Mouse (Mus musculus): ENCODE data around the gene Vars2. TPM values are rescaled to one million over a fixed set of nuclear protein-coding genes. Genes with fewer than 3 reads are reported as not detected.

Vars2 gene
- total and polyA plus RNA-seq, 3 experiments, result 24.0 to 34.0 TPM; not detected in 1

- H3K9me3 ChIP-seq (replicated peaks; ENCODE audit: insufficient read depth, low read length), result no peaks in the 10 kb centered on the region
- no peaks in the 10 kb centered on the region for H3K4me1 ChIP-seq (ENCODE audit: control insufficient read depth in 1 of 2, insufficient read depth in 2 of 2, low read length in 2 of 2)
- no peak overlapping the region for H3K4me3 ChIP-seq (ENCODE audit: control insufficient read depth in 1 of 2, insufficient read depth in 1 of 2, low read depth in 2 of 2, low read length in 2 of 2)
- DNase-seq (ENCODE audit: low read depth, low spot score), result no peak
- no peak overlapping the region for H3K9ac ChIP-seq (ENCODE audit: control insufficient read depth, low read depth, low read length, poor library complexity, severe bottlenecking)
- H3K79me2 ChIP-seq (ENCODE audit: control insufficient read depth, insufficient read depth, low read length, poor library complexity), result no peaks in the 10 kb centered on the region
- H3K27ac ChIP-seq (ENCODE audit: control insufficient read depth, low read depth, low read length), result no peak overlapping the region
- H3K36me3 ChIP-seq (ENCODE audit: control insufficient read depth in 1 of 2, insufficient read depth in 2 of 2, low read length in 2 of 2), result no peaks in the 10 kb centered on the region
- no peak for TF ChIP-seq ZKSCAN1 (IDR thresholded peaks at IDR 0.05; ENCODE audit: low read depth, low read length)
- TF ChIP-seq MXI1 (IDR thresholded peaks at IDR 0.05; ENCODE audit: low read depth, low read length), result no peak
- TF ChIP-seq ZC3H11A (IDR thresholded peaks at IDR 0.05; ENCODE audit: low read depth, low read length), result no peak
- TF ChIP-seq NRF1 (IDR thresholded peaks at IDR 0.05; ENCODE audit: insufficient read depth, low read depth, low read length, poor library complexity, severe bottlenecking), result no peak
- no peak for TF ChIP-seq MEF2A (IDR thresholded peaks at IDR 0.05; ENCODE audit: extremely low read depth, insufficient replicate concordance, low read depth, low read length, poor library complexity, severe bottlenecking)
- TF ChIP-seq HCFC1 (IDR thresholded peaks at IDR 0.05; ENCODE audit: low read depth, low read length), result no peak
- no peak for TF ChIP-seq CHD2 (IDR thresholded peaks at IDR 0.05; ENCODE audit: low read length)
- no peak for TF ChIP-seq GATA1 (IDR thresholded peaks at IDR 0.05; ENCODE audit: low read depth, low read length)
- no peak for TF ChIP-seq MYC (IDR thresholded peaks at IDR 0.05; ENCODE audit: low read depth, low read length)
- no peak for TF ChIP-seq MAZ (IDR thresholded peaks at IDR 0.05; ENCODE audit: low read depth, low read length)
- no peak for TF ChIP-seq MAFK (IDR thresholded peaks at IDR 0.05; ENCODE audit: borderline replicate concordance, low read depth, low read length)
- TF ChIP-seq CTCF (IDR thresholded peaks at IDR 0.05 in 2 of 3, conservative IDR thresholded peaks at IDR 0.05 in 1 of 3; ENCODE audit: control insufficient read depth in 1 of 3, insufficient read depth in 1 of 3, low read depth in 2 of 3, low read length in 3 of 3, poor library complexity in 1 of 3, severe bottlenecking in 1 of 3), result no peak
- no peak for TF ChIP-seq TAL1 (IDR thresholded peaks at IDR 0.05; ENCODE audit: low read length)
- TF ChIP-seq ETS1 (IDR thresholded peaks at IDR 0.05; ENCODE audit: low read depth, low read length), result no peak
- no peak for TF ChIP-seq GABPA (IDR thresholded peaks at IDR 0.05; ENCODE audit: low read depth, low read length)
- no peak for TF ChIP-seq ZNF384 (IDR thresholded peaks at IDR 0.05; ENCODE audit: low read depth, low read length)
- no peak for TF ChIP-seq UBTF (IDR thresholded peaks at IDR 0.05; ENCODE audit: borderline replicate concordance, insufficient read depth, low read depth, low read length)
- H3K27me3 ChIP-seq (ENCODE audit: control insufficient read depth in 1 of 2, insufficient read depth in 2 of 2, low read length in 2 of 2), result peaks cover 0 to 7% of the 10 kb centered on the region in 2 experiments; a peak in 1 of 4 replicates
Measured at GRCm38 (mm10) chr17:35653086-35653485, 14.3 kb downstream of the Vars2 start.

- Histone ChIP-seq H3K27ac (ENCODE audit: control insufficient read depth, low read depth, low read length) (no peak overlapping the region), H3K9me3 (replicated peaks; ENCODE audit: insufficient read depth, low read length) (no peaks in the 10 kb centered on the region), H3K36me3 (ENCODE audit: control insufficient read depth in 1 of 2, insufficient read depth in 2 of 2, low read length in 2 of 2) (no peaks in the 10 kb centered on the region), H3K9ac (ENCODE audit: control insufficient read depth, low read depth, low read length, poor library complexity, severe bottlenecking) (no peak overlapping the region), H3K79me2 (ENCODE audit: control insufficient read depth, insufficient read depth, low read length, poor library complexity) (no peaks in the 10 kb centered on the region), H3K4me1 (ENCODE audit: control insufficient read depth in 1 of 2, insufficient read depth in 2 of 2, low read length in 2 of 2) (no peaks in the 10 kb centered on the region), H3K4me3 (ENCODE audit: control insufficient read depth in 1 of 2, insufficient read depth in 1 of 2, low read depth in 2 of 2, low read length in 2 of 2) (no peak overlapping the region), H3K27me3 (ENCODE audit: control insufficient read depth in 1 of 2, insufficient read depth in 2 of 2, low read length in 2 of 2) (peaks cover 0 to 8% of the 10 kb centered on the region in 2 experiments; a peak in 3 of 4 replicates)
- TF ChIP-seq USF2 (IDR thresholded peaks at IDR 0.05; ENCODE audit: borderline replicate concordance in 1 of 2, insufficient read depth in 1 of 2, low read depth in 1 of 2, low read length in 2 of 2), result no peak
- no peak for TF ChIP-seq MAX (IDR thresholded peaks at IDR 0.05; ENCODE audit: low read length)
- no peak for TF ChIP-seq MAFK (IDR thresholded peaks at IDR 0.05; ENCODE audit: borderline replicate concordance, low read depth, low read length)
- no peak for TF ChIP-seq MXI1 (IDR thresholded peaks at IDR 0.05; ENCODE audit: low read depth, low read length)
- no peak for TF ChIP-seq ZMIZ1 (IDR thresholded peaks at IDR 0.05; ENCODE audit: low read depth, low read length)
- TF ChIP-seq CHD1 (IDR thresholded peaks at IDR 0.05; ENCODE audit: low read depth, low read length), result no peak
- no peak for TF ChIP-seq CHD2 (IDR thresholded peaks at IDR 0.05; ENCODE audit: low read length)
- TF ChIP-seq UBTF (IDR thresholded peaks at IDR 0.05; ENCODE audit: borderline replicate concordance, insufficient read depth, low read depth, low read length), result no peak
- TF ChIP-seq JUND (IDR thresholded peaks at IDR 0.05; ENCODE audit: low read depth, low read length), result no peak
- no peak for TF ChIP-seq ELF1 (IDR thresholded peaks at IDR 0.05; ENCODE audit: low read depth, low read length)
- TF ChIP-seq EP300 (IDR thresholded peaks at IDR 0.05; ENCODE audit: low read depth in 1 of 2, low read length in 2 of 2), result no peak
- TF ChIP-seq KAT2A (conservative IDR thresholded peaks at IDR 0.05; ENCODE audit: low read depth, low read length), result no peak
- TF ChIP-seq GATA1 (IDR thresholded peaks at IDR 0.05; ENCODE audit: low read depth, low read length), result no peak
- no peak for DNase-seq (ENCODE audit: low read depth, low spot score)
Measured at GRCm38 (mm10) chr17:35649429-35649828, 18.0 kb downstream of the Vars2 start.

All from MEL (cell line).